Mouse (Mus musculus) limb, embryonic 14.5 days (tissue): ENCODE data around the gene Serpinb9. TPM values are rescaled to one million over a fixed set of nuclear protein-coding genes. Genes with fewer than 3 reads are reported as not detected.
"Not testable (repeated sequence)": the region's sequence is repeated elsewhere in the genome, so short reads cannot be mapped to it uniquely, and the experiment has no call there.

Source experiments
- ATAC-seq: fragments of 200-750 bp; cut with Nextera tagmentation; 2 replicates; pipeline ENCODE4 v1.8.0; 2017; ENCODE audit warnings: low read depth, moderate number of reproducible peaks, moderate TSS enrichment; ENCODE audit not compliant: low FRiP score
- DNase-seq: peaks from one replicate; pipeline ENCODE4 v3.0.0-alpha.2; 2015; ENCODE audit warnings: low spot score
- H3K27ac ChIP-seq: fragments of 300-500 bp; sonication (generic); replicated peaks from 2 replicates; pipeline ENCODE4 v1.5.1; 2014; ENCODE audit warnings: low read depth, mild to moderate bottlenecking, low read length, moderate library complexity, mixed read lengths
- H3K27me3 ChIP-seq: fragments of 300-500 bp; sonication (generic); 2 replicates; pipeline ENCODE4 v1.6.1; 2014; ENCODE audit warnings: low read length, mixed read lengths; ENCODE audit not compliant: control insufficient read depth, insufficient read depth
- H3K36me3 ChIP-seq: fragments of 300-500 bp; sonication (generic); 2 replicates; pipeline ENCODE4 v1.6.1; 2014; ENCODE audit warnings: mild to moderate bottlenecking, low read length, moderate library complexity, mixed read lengths; ENCODE audit not compliant: control insufficient read depth, insufficient read depth
- H3K4me1 ChIP-seq: fragments of 300-500 bp; sonication (generic); 2 replicates; pipeline ENCODE4 v1.6.1; 2014; ENCODE audit warnings: antibody characterized with exemption, low read length, mixed read lengths; ENCODE audit not compliant: control insufficient read depth, insufficient read depth
- H3K4me2 ChIP-seq: fragments of 300-500 bp; sonication (generic); replicated peaks from 2 replicates; pipeline ENCODE4 v1.6.1; 2014; ENCODE audit warnings: low read depth, mild to moderate bottlenecking, low read length, moderate library complexity; ENCODE audit not compliant: severe bottlenecking
- H3K4me3 ChIP-seq: fragments of 300-500 bp; sonication (generic); replicated peaks from 2 replicates; pipeline ENCODE4 v1.5.1; 2014; ENCODE audit warnings: low read length
- H3K9ac ChIP-seq: fragments of 300-500 bp; sonication (generic); 2 replicates; pipeline ENCODE4 v1.6.1; 2014; ENCODE audit warnings: mild to moderate bottlenecking, low read depth, low read length, moderate library complexity; ENCODE audit not compliant: severe bottlenecking
- H3K9me3 ChIP-seq: fragments of 300-500 bp; sonication (generic); 2 replicates; pipeline ENCODE4 v1.6.1; 2016; ENCODE audit warnings: low read length; ENCODE audit not compliant: control insufficient read depth
- POLR2A ChIP-seq: fragments of 200-500 bp; IDR thresholded peaks from 2 replicates; pipeline ENCODE4 v1.8.0; 2012; ENCODE audit warnings: inconsistent platforms, mild to moderate bottlenecking, moderate library complexity, borderline replicate concordance; ENCODE audit not compliant: insufficient read depth, insufficient read length; ENCODE audit errors: extremely low read depth
- WGBS: fragments of 180-500 bp; shearing (Covaris S2); extraction: QIAGEN DNeasy Blood & Tissue Kit; methylation state at CpG from one replicate; pipeline ENCODE4 v1.1.7; 2014; 5-methylcytosine and 5-hydroxymethylcytosine counted together
- polyA plus RNA-seq, 2 experiments: library from polyadenylated mRNA; depleted of rRNA in 1 of 2; stranded (reverse) in 1 of 2; unstranded in 1 of 2; fragments of >200 nt; fragmentation: Nextera tagmentation in 1 of 2; extraction: Ambion mirVana in 1 of 2; gene quantifications; 2 replicates each; pipeline versions ENCODE4 v1.2.1 to v1.2.3; 2012 to 2014

Gene Serpinb9
- polyA plus RNA-seq (2012; rRNA removed) (2.4 and 2.6 TPM in 2 replicates), polyA plus RNA-seq (2014; fragmentation: Nextera tagmentation; extraction: Ambion mirVana) (4.2 and 4.6 TPM in 2 replicates)

DNA sequence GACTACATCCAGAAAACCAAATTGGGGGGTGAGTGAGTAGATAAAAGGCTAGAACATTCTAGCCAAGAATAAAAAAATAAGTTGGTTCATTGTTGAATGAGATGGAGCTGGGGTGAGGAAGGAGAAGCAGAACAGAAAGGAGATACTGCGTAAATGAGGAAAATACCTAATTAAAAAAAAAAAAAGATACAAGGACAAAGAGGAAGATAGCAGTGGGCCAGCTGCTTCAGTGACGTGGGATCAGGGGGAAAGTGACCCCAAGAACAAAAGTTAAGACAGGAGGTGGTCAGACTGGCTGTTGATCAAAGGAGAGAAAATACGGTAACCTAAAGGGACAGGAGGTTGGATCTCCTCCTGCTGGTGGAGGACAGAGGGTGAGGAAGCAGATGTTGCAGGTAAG is at the start of gene Serpinb9:
Serpinb9 (plus strand) TSS at position 301 of the 400 bp plus-strand sequence.
- 79% methylated on average over 3 of the region's 3 CpGs for WGBS
- Histone ChIP-seq H3K9ac (peak within 1 kb of the TSS; percentile 57), H3K4me1 (no peaks in the 10 kb centered on the region), H3K27me3 (no peaks in the 10 kb centered on the region), H3K4me3 (peak within 1 kb of the TSS; percentile 30), H3K27ac (no peak within 1 kb of the TSS), H3K9me3 (no peaks in the 10 kb centered on the region), H3K36me3 (no peaks in the 10 kb centered on the region), H3K4me2 (peak within 1 kb of the TSS; percentile 47)
- no peak for TF ChIP-seq POLR2A
- ATAC-seq (no peak), DNase-seq (no peak)

DNA sequence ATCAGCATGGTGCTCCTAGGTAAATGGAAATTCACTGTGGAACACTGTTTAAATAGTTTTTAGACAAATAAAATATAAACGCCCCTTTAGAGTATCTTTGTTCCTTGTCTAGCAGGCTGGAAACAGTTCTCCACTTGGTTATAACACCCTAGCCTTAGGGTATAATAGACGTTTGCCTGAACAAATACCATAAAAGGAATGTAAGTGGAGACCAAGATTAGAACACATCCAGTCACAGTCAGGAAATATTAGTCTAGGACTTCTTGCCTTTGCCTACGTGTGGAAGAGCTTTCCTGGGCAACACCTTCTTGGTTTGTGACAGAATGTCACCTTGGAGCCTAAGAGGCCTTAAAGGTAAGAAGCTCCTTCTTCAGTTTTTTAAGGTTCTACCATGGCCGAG is 46.5 kb upstream of the Serpinb9 start:
- Histone ChIP-seq H3K27ac (no peak overlapping the region), H3K9ac (no peak overlapping the region), H3K4me1 (no peaks in the 10 kb centered on the region), H3K9me3 (no peaks in the 10 kb centered on the region), H3K4me3 (no peak overlapping the region), H3K36me3 (no peaks in the 10 kb centered on the region), H3K4me2 (no peak overlapping the region), H3K27me3 (no peaks in the 10 kb centered on the region)
- TF ChIP-seq POLR2A, result no peak
- ATAC-seq (no peak), DNase-seq (no peak)
- 54% methylated on average over 4 of the region's 4 CpGs for WGBS

DNA sequence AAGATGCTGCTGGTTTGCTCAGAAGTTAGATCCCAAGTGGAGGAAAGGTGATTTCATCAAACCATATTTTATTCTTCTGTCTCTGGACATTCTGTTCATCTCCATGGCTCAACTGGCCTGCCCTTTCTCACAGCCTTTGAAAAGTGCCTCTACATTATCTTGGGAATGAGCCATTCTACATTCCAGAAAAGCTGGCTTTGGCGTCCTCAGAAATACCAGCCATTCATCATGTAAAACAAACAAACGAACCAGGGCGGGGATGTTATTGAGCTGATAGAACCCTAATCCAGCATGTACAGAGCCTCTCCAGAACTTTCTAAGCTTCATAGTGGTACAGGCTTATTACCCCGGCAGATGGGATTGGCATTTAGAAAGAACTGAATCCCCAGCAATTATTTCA is 45.1 kb upstream of the Serpinb9 start:
- no peak for DNase-seq
- ATAC-seq, result no peak
- WGBS, result 83% methylated on average over 4 of the region's 4 CpGs
- no peaks in the 10 kb centered on the region for H3K9me3 ChIP-seq
- H3K27ac ChIP-seq, result no peak overlapping the region
- H3K36me3 ChIP-seq, result no peaks in the 10 kb centered on the region
- TF ChIP-seq POLR2A, result no peak
- no peaks in the 10 kb centered on the region for H3K27me3 ChIP-seq
- H3K4me2 ChIP-seq, result no peak overlapping the region
- H3K9ac ChIP-seq, result no peak overlapping the region
- no peaks in the 10 kb centered on the region for H3K4me1 ChIP-seq
- no peak overlapping the region for H3K4me3 ChIP-seq

DNA sequence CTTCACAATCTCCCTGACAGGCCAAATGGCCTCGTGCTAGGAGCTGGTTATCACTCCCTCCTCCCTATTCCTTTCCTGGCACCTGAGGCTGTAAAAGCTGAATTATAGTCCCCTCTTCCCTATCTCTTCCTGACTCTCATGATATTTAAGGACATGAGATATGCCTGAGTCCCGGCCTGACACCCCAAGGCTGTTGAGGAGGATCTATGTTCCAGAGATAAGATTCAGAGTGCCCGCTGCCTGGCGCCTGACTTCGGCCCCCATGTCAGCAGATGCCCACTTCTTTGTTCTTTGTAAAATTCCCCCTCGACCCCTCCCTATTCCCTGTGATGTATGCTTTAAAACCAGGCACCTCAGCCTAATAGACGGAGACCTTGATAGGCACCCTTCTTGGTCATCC is 44.5 kb upstream of the Serpinb9 start:
- ATAC-seq, H3K9ac ChIP-seq, H3K4me2 ChIP-seq, H3K4me3 ChIP-seq, H3K4me1 ChIP-seq, H3K9me3 ChIP-seq, H3K36me3 ChIP-seq, H3K27me3 ChIP-seq, DNase-seq, H3K27ac ChIP-seq: not testable (repeated sequence)
- 79% methylated on average over 7 of the region's 7 CpGs for WGBS

DNA sequence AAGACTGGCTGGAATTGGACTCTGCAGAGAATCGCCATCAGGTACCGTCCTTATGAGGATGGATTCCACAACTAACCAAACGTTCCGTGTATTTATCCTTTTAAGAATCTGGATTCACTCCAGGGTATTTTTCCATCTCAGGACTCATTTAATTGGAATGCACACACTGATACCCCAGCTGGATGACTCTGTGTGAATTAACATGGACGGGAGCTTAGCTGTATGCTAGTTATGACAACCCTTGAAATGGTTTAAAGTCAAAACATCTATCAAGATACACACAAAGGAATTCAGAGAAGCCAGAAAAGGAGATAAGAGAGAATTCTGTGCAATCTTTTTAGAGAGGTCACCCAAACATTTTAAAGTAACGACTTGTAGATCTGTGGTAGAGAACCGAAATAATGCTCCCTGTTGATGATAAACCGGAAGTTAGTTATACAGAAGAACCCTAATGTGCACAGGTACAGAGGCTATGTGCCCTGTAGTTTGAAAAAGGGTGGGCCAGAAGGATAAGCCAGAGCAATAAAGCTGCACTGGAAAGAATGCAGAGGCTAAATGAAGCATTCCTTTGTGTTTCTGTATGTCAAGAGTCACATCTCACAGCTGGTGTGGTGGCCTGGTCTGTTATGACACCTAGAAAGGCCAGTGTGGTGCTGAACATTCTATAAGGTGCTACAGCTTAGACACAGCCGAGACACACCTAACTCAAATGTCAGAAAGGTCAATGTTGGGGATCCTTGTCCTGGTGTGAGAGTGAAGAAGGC is 38.9 kb upstream of the Serpinb9 start:
- Histone ChIP-seq H3K9ac (no peak overlapping the region), H3K4me1 (peaks cover 5% of the 10 kb centered on the region; the same call in 1 of the 2 replicates), H3K4me3 (no peak overlapping the region), H3K36me3 (no peaks in the 10 kb centered on the region), H3K27ac (no peak overlapping the region), H3K27me3 (no peaks in the 10 kb centered on the region), H3K9me3 (no peaks in the 10 kb centered on the region), H3K4me2 (no peak overlapping the region)
- DNase-seq (no peak), ATAC-seq (no peak)
- no peak for TF ChIP-seq POLR2A
- WGBS, result 80% methylated on average over 9 of the region's 9 CpGs
